Mouse (Mus musculus) kidney, embryonic 16.5 days (tissue): ENCODE measurements at regions not wholly inside any gene's neighbourhood (a gene's known extent, or its start where the extent isn't known, plus 50 kb on each side); places are given as distances from the start of the nearest gene placed in this dataset.

ENCODE experiments used
- ATAC-seq: fragments of 200-750 bp; cut with Nextera tagmentation; 2 replicates; pipeline ENCODE4 v1.8.0; 2017; ENCODE audit warnings: moderate TSS enrichment; ENCODE audit not compliant: low FRiP score, low TSS enrichment
- H3K27ac ChIP-seq: fragments of 300-500 bp; sonication (generic); 2 replicates; pipeline ENCODE4 v1.5.1; 2014; ENCODE audit warnings: low read length
- H3K27me3 ChIP-seq: fragments of 300-500 bp; sonication (generic); 2 replicates; pipeline ENCODE4 v1.6.1; 2014; ENCODE audit warnings: low read length, control low read depth, mixed read lengths; ENCODE audit not compliant: insufficient read depth
- H3K36me3 ChIP-seq: fragments of 300-500 bp; sonication (generic); 2 replicates; pipeline ENCODE4 v1.6.1; 2014; ENCODE audit warnings: low read length, control low read depth, mixed read lengths; ENCODE audit not compliant: insufficient read depth
- H3K4me1 ChIP-seq: fragments of 300-500 bp; sonication (generic); 2 replicates; pipeline ENCODE4 v1.6.1; 2014; ENCODE audit warnings: low read length, control low read depth, mixed read lengths; ENCODE audit not compliant: insufficient read depth
- H3K4me2 ChIP-seq: fragments of 300-500 bp; sonication (generic); replicated peaks from 2 replicates; pipeline ENCODE4 v1.6.1; 2014; ENCODE audit warnings: low read depth, low read length
- H3K4me3 ChIP-seq: fragments of 300-500 bp; sonication (generic); 2 replicates; pipeline ENCODE4 v1.5.1; 2014; ENCODE audit warnings: mild to moderate bottlenecking, low read length
- H3K9ac ChIP-seq: fragments of 300-500 bp; sonication (generic); replicated peaks from 2 replicates; pipeline ENCODE4 v1.6.1; 2014; ENCODE audit warnings: low read length
- H3K9me3 ChIP-seq: fragments of 300-500 bp; sonication (generic); 2 replicates; pipeline ENCODE4 v1.6.1; 2016; ENCODE audit warnings: low read length, control low read depth
- WGBS: fragments of 180-500 bp; shearing (Covaris S2); extraction: QIAGEN DNeasy Blood & Tissue Kit; methylation state at CpG from one replicate; pipeline ENCODE4 v1.1.7; 2014; 5-methylcytosine and 5-hydroxymethylcytosine counted together

DNA sequence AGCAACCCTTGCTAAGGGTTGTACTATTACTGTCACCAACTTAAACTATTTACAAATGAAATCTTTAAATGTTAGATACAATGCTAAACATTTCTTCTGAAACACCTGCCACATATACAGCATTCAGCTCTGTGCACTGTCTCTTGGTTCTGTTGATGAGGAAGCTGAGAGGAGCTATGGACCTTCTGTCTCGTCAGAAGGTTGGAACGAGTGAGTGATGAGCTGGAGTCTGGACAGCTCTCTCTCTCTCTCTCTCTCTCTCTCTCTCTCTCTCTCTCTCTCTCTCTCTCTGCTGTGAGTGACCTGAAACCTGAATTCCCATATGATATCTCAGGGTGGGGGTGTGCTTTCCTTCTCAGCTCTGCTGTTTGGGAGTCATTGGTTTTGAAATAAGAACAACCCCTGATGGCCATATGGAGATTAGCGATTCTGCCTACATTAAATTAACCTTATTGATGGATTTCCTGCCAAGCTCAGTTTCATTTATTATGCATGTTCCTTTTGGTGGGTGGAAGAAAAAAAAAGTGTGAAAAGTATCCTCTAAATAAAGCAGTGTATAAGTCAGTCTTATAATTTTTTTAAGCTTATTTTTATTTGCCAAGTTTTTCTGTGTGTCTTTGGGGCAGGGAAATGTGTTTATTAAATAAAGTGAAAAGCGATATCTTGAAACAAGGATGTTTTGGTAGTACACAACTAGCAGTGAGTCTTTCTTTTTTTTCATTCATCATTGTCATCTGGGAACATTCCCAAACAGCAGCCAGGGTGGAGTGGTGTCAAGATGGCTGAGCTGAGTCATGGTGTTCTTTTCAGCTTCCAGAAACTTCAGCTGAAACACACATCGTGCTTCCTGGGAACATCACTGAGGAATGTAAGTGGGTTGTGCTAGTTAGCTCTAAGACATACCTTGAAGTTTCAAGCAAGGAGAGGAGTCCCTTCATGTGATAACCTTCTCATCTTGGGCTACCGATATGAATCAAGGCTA is 150.5 kb upstream of the Pfn2 start:
- no peak for ATAC-seq
- Histone ChIP-seq H3K4me1 (no peaks in the 10 kb centered on the region), H3K27me3 (no peaks in the 10 kb centered on the region), H3K27ac (no peak overlapping the region), H3K36me3 (no peaks in the 10 kb centered on the region), H3K4me2 (no peak overlapping the region), H3K9me3 (0 out of 2 replicates have a peak, but pooled peaks cover 3% of the 10 kb centered on the region), H3K4me3 (no peak overlapping the region), H3K9ac (no peak overlapping the region)
- WGBS, result 78% methylated on average over 6 of the region's 6 CpGs

DNA sequence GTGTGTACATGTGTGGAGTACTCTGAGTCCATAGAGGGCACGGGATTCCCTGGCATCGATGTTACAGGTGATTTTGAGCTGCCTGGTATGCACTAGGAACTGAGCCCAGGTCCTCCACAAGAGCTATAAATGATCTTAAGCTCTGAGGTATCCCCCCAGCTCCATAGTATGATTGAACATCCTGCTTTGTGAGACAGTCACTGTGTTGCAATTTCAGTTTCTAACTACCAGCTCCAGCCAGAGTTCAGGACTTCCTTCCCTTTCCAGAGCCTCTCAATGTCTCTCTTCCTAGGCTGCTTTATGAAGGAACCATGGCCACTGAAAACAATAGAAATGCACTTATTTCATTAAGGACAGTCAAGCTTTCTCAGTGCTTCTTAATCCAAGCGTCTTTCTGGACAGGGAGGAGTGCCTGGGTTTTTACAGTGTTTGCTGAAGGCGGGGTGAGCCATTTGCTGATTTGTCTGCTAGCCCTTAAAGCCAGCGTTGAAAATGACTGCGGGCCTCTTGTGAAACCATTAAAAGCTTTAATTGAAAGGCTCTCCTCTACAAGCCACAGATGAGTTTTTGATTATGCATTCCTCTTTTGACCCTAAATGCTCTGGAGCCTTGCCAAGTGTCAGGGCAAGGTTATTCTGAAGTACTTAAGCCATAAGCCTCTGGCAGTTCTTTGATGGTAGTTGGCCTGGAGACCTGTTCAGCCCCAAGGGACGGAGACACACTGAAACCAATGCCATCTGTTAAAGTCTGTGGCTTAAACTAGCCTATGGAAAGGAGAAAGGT is 155.1 kb upstream of the Pfn2 start:
- Histone ChIP-seq H3K36me3 (no peaks in the 10 kb centered on the region), H3K27ac (no peak overlapping the region), H3K4me2 (no peak overlapping the region), H3K27me3 (no peaks in the 10 kb centered on the region), H3K9ac (no peak overlapping the region), H3K4me1 (no peaks in the 10 kb centered on the region), H3K9me3 (no peaks in the 10 kb centered on the region), H3K4me3 (no peak overlapping the region)
- WGBS, result 40% methylated on average over 7 of the region's 7 CpGs
- ATAC-seq, result no peak

- Histone ChIP-seq H3K4me1 (no peaks in the 10 kb centered on the region), H3K4me2 (no peak overlapping the region), H3K27me3 (no peaks in the 10 kb centered on the region), H3K4me3 (no peak overlapping the region), H3K9me3 (no peaks in the 10 kb centered on the region), H3K27ac (no peak overlapping the region), H3K9ac (no peak overlapping the region), H3K36me3 (no peaks in the 10 kb centered on the region)
- WGBS, result 70% methylated on average over 3 of the region's 3 CpGs
- no peak for ATAC-seq
Observed at GRCm38 (mm10) chr3:58024750-58025392, 177.0 kb upstream of the Pfn2 start.

DNA sequence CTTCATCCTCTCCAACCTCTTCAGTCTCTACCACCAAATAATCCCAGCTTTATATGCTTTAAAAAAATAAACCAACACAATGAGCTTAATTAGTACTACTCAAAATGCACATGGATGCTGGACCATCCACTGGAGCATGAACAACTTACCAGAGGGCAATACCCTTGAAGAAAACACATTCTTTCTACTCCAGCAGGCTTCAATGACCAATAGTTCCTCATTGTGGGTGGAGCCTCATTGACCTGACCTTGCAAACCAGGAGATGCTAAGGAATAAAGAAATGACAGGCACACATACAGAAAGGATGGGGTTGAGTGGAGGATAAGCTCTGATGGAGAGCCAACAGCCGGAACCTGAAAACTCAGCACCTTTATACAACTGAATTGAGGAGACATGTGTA is 201.7 kb upstream of the Pfn2 start:
- H3K27me3 ChIP-seq, result no peaks in the 10 kb centered on the region
- no peak overlapping the region for H3K4me3 ChIP-seq
- no peak overlapping the region for H3K27ac ChIP-seq
- H3K9me3 ChIP-seq, result no peaks in the 10 kb centered on the region
- no peak overlapping the region for H3K9ac ChIP-seq
- WGBS, result 94% methylated on average over 1 of the region's 1 CpGs
- no peak overlapping the region for H3K4me2 ChIP-seq
- no peak for ATAC-seq
- H3K4me1 ChIP-seq, result no peaks in the 10 kb centered on the region
- H3K36me3 ChIP-seq, result no peaks in the 10 kb centered on the region

DNA sequence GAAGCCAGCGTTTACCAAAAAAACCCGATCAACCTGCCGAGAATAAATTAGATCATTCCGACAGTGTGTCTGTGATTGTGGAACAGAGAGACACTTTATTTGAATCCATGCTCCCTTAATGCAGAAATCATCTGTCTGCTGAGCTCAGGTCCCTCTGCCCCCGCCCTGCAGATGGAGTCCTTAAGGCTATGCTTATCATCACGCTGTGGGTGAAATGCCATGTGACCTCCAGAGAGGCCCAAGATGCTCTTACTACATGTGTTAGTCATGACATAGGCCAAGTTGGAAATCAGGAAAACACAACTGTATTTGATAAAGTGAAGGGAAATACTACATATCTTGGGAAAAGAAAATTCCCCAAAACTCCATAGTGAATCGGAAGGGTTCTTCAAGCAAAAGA is 206.8 kb upstream of the Pfn2 start:
- Histone ChIP-seq H3K9me3 (no peaks in the 10 kb centered on the region), H3K27me3 (no peaks in the 10 kb centered on the region), H3K36me3 (no peaks in the 10 kb centered on the region), H3K9ac (no peak overlapping the region), H3K4me3 (no peak overlapping the region), H3K4me2 (no peak overlapping the region), H3K27ac (no peak overlapping the region), H3K4me1 (no peaks in the 10 kb centered on the region)
- no peak for ATAC-seq
- WGBS, result 76% methylated on average over 7 of the region's 7 CpGs

DNA sequence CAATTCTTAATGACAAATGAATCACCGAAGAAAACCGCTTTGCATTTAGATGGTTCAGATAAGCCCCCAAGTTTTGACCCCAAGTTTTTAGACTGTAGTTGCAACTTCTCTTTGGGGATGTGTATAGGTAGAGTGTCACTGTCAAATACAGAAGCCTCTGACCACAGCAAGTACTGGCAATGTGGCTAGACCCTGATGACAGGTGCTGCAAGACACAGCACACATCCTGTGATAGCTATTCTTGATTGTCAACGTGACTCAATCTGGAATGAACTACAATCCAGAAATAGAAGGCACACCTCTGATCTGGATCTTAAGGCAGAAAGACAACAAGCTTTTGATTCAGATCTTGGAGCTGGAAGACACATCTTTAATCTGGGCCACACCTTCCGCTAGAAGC is 207.3 kb upstream of the Pfn2 start:
- H3K4me1 ChIP-seq, result no peaks in the 10 kb centered on the region
- no peak for ATAC-seq
- no peak overlapping the region for H3K27ac ChIP-seq
- H3K36me3 ChIP-seq, result no peaks in the 10 kb centered on the region
- no peaks in the 10 kb centered on the region for H3K27me3 ChIP-seq
- H3K4me3 ChIP-seq, result no peak overlapping the region
- no peaks in the 10 kb centered on the region for H3K9me3 ChIP-seq
- H3K4me2 ChIP-seq, result no peak overlapping the region
- 93% methylated on average over 4 of the region's 4 CpGs for WGBS
- H3K9ac ChIP-seq, result no peak overlapping the region

DNA sequence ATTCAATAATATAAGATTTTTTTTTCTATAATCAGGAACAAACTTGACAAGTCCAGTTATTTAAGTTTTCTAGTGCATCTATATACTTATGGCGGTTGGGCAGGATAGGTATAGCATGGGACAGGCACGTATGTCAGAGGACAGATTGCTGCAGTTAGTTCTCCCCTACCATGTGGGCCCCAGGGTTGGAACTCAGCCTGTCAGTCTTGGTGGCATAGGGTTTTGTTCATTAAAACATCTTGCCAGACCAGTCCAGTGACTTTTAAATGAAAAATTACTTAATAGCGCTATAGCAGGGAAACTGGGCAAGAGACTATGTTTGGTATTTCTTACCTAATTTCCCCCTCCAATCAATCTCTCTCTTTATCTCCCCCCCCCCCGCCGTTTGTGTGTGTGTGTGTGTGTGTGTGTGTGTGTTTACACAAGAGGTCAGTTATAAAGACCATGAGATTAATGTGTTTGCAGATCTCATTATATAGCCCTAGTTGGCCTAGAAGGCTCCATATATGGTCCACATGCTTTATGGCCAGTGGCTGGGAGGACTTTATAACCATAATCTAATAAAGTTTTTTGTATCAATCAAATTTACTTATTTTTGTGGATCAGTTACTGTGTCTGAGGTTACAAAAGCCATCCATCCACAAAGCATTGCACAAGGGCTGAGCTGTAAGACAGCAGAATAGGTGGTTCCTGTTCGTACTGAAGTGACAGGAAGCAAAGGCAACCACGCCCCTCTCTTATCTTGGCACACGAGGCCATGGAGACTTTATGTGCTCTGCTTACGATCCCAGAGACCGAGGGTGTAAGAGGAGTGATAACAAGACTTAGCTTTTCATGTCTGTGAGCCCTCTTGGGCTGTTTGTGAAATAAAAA is 208.5 kb upstream of the Pfn2 start:
- 0 out of 2 replicates have a peak, but pooled peaks have one; percentile 35 for ATAC-seq

GRCm38 (mm10) chr3:58057064-58057396 is 209.2 kb upstream of the Pfn2 start:
- H3K36me3 ChIP-seq, result no peaks in the 10 kb centered on the region
- H3K4me2 ChIP-seq, result no peak overlapping the region
- no peak for ATAC-seq
- no peak overlapping the region for H3K4me3 ChIP-seq
- H3K27ac ChIP-seq, result no peak overlapping the region
- no peaks in the 10 kb centered on the region for H3K27me3 ChIP-seq
- WGBS, result 83% methylated on average over 2 of the region's 2 CpGs
- no peaks in the 10 kb centered on the region for H3K4me1 ChIP-seq
- no peaks in the 10 kb centered on the region for H3K9me3 ChIP-seq
- H3K9ac ChIP-seq, result no peak overlapping the region

More for the DNA sequence above, 208.5 kb upstream of the Pfn2 start:
- no peaks in the 10 kb centered on the region for H3K36me3 ChIP-seq
- no peak overlapping the region for H3K9ac ChIP-seq
- no peaks in the 10 kb centered on the region for H3K4me1 ChIP-seq
- no peaks in the 10 kb centered on the region for H3K27me3 ChIP-seq
- 56% methylated on average over 10 of the region's 10 CpGs for WGBS
- no peak overlapping the region for H3K27ac ChIP-seq
- H3K9me3 ChIP-seq, result no peaks in the 10 kb centered on the region
- no peak overlapping the region for H3K4me3 ChIP-seq
- no peak overlapping the region for H3K4me2 ChIP-seq

DNA sequence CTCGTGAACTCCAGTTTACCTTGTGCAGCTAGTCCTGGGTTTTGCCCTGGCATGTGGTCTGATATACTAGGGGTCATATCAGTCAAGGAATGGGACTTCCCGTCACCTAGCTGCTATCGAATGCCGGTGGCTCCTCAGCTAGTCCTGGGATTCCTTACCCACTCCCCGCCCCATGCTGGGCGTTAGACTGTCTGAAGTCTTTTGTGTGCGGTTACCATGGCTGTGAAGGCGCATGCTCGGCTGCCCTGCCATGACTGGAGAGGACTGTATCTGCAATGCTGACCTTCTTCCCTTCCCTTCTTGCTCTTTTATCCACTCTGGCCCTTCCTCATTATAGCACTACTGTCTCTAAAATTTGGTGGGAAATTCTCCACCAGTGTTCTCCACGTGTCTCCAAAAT is 210.3 kb upstream of the Pfn2 start:
- H3K36me3 ChIP-seq, result no peaks in the 10 kb centered on the region
- no peak overlapping the region for H3K4me2 ChIP-seq
- H3K9me3 ChIP-seq, result no peaks in the 10 kb centered on the region
- no peak for ATAC-seq
- 57% methylated on average over 10 of the region's 10 CpGs for WGBS
- no peak overlapping the region for H3K27ac ChIP-seq
- H3K9ac ChIP-seq, result no peak overlapping the region
- no peaks in the 10 kb centered on the region for H3K4me1 ChIP-seq
- no peaks in the 10 kb centered on the region for H3K27me3 ChIP-seq
- H3K4me3 ChIP-seq, result no peak overlapping the region
